Mouse (Mus musculus): ENCODE results near the gene Nabp2.
A peak's percentile ranks its signal among the peaks of the same experiment; 100 is the strongest.

The Nabp2 gene

GRCm38 (mm10) chr10:128388941-128389340, 22.4 kb downstream of the Nabp2 start:
- DNase-seq (ENCODE audit: low read depth, low spot score) = no peak

- DNase-seq (ENCODE audit: low read depth, low spot score) = no peak
Measured at GRCm38 (mm10) chr10:128385902-128386301, 25.4 kb downstream of the Nabp2 start.

GRCm38 (mm10) chr10:128382482-128382881, 28.8 kb downstream of the Nabp2 start:
- DNase-seq (ENCODE audit: low read depth, low spot score) = no peak

- DNase-seq (ENCODE audit: low read depth, low spot score) = no peak
Measured at GRCm38 (mm10) chr10:128380565-128380964, 30.7 kb downstream of the Nabp2 start.

GRCm38 (mm10) chr10:128379260-128379659, 32.0 kb downstream of the Nabp2 start:
- DNase-seq (ENCODE audit: low read depth, low spot score) = peak; percentile 62

- peak; percentile 61 for DNase-seq (ENCODE audit: low read depth, low spot score)
Measured at GRCm38 (mm10) chr10:128378462-128378861, 32.8 kb downstream of the Nabp2 start.

- no peak for DNase-seq (ENCODE audit: low read depth, low spot score)
Measured at GRCm38 (mm10) chr10:128377940-128378448, 33.3 kb downstream of the Nabp2 start.

- DNase-seq (ENCODE audit: low read depth, low spot score) = no peak
Measured at GRCm38 (mm10) chr10:128377222-128377939, 33.9 kb downstream of the Nabp2 start.

GRCm38 (mm10) chr10:128376455-128377211, 34.7 kb downstream of the Nabp2 start, which contains the start of gene Ankrd52:
Gene Ankrd52, plus strand, starts transcription at chr10:128377115.
- DNase-seq (ENCODE audit: low read depth, low spot score) = peak; percentile 74

GRCm38 (mm10) chr10:128376099-128376454, 35.2 kb downstream of the Nabp2 start:
- DNase-seq (ENCODE audit: low read depth, low spot score) = no peak

- no peak for DNase-seq (ENCODE audit: low read depth, low spot score)
Measured at GRCm38 (mm10) chr10:128374393-128374792, 36.9 kb downstream of the Nabp2 start.

- DNase-seq (ENCODE audit: low read depth, low spot score) = peak; percentile 92
Measured at GRCm38 (mm10) chr10:128372989-128373748, 38.1 kb downstream of the Nabp2 start.

GRCm38 (mm10) chr10:128372142-128372541, 39.1 kb downstream of the Nabp2 start:
- DNase-seq (ENCODE audit: low read depth, low spot score) = no peak

GRCm38 (mm10) chr10:128370601-128371000, 40.7 kb downstream of the Nabp2 start:
- DNase-seq (ENCODE audit: low read depth, low spot score) = peak; percentile 51

- DNase-seq (ENCODE audit: low read depth, low spot score) = no peak
Measured at GRCm38 (mm10) chr10:128370021-128370420, 41.3 kb downstream of the Nabp2 start.

GRCm38 (mm10) chr10:128369599-128369998, 41.7 kb downstream of the Nabp2 start:
- no peak for DNase-seq (ENCODE audit: low read depth, low spot score)

- no peak for DNase-seq (ENCODE audit: low read depth, low spot score)
Measured at GRCm38 (mm10) chr10:128369218-128369543, 42.1 kb downstream of the Nabp2 start.

GRCm38 (mm10) chr10:128368402-128369217, 42.7 kb downstream of the Nabp2 start, which contains the start of gene Coq10a:
Gene Coq10a, minus strand, starts transcription at chr10:128368997.
- peak; percentile 97 for DNase-seq (ENCODE audit: low read depth, low spot score)

- peak; percentile 92 for DNase-seq (ENCODE audit: low read depth, low spot score)
Measured at GRCm38 (mm10) chr10:128367899-128368401, 43.3 kb downstream of the Nabp2 start.

GRCm38 (mm10) chr10:128362568-128362967, 48.7 kb downstream of the Nabp2 start:
- DNase-seq (ENCODE audit: low read depth, low spot score) = no peak

- DNase-seq (ENCODE audit: low read depth, low spot score) = no peak
Measured at GRCm38 (mm10) chr10:128361836-128362235, 49.5 kb downstream of the Nabp2 start.

Data from skeletal muscle tissue, adult 2 months (tissue).